Mouse (Mus musculus): ENCODE data around the gene Kazn. TPM values are rescaled to one million over a fixed set of nuclear protein-coding genes. Genes with fewer than 3 reads are reported as not detected.
A peak's percentile ranks its signal among the peaks of the same experiment; 100 is the strongest.

Gene Kazn
- polyA plus RNA-seq, 1 experiment from 2014 or later, result 5.8 TPM

GRCm38 (mm10) chr4:142248426-142248825 is 9.2 kb upstream of the Kazn start:
- H3K4me1 ChIP-seq (ENCODE audit: control insufficient read depth, insufficient read depth, low read length), result no peaks in the 10 kb centered on the region
- H3K27ac ChIP-seq (ENCODE audit: low read length), result no peak overlapping the region
- no peak overlapping the region for H3K4me2 ChIP-seq (ENCODE audit: low read depth, low read length)
- no peak overlapping the region for H3K9ac ChIP-seq (ENCODE audit: low read length)
- no peak overlapping the region for H3K4me3 ChIP-seq (ENCODE audit: low read length)
- H3K9me3 ChIP-seq (replicated peaks; ENCODE audit: control insufficient read depth, low read length), result no peaks in the 10 kb centered on the region
- H3K36me3 ChIP-seq (ENCODE audit: control insufficient read depth, insufficient read depth), result no peaks in the 10 kb centered on the region
- 7% methylated on average over 5 of the region's 5 CpGs for WGBS
- 0 out of 2 replicates have a peak, but pooled peaks have one; percentile 8 for ATAC-seq (replicated peaks; ENCODE audit: extremely low read depth, insufficient read depth, low FRiP score)
- no peaks in the 10 kb centered on the region for H3K27me3 ChIP-seq (ENCODE audit: control insufficient read depth, insufficient read depth, low read length)

GRCm38 (mm10) chr4:142246698-142247097 is 7.5 kb upstream of the Kazn start:
- no peaks in the 10 kb centered on the region for H3K36me3 ChIP-seq (ENCODE audit: control insufficient read depth, insufficient read depth)
- no peak overlapping the region for H3K9ac ChIP-seq (ENCODE audit: low read length)
- no peak for ATAC-seq (replicated peaks; ENCODE audit: extremely low read depth, insufficient read depth, low FRiP score)
- H3K4me3 ChIP-seq (ENCODE audit: low read length), result no peak overlapping the region
- H3K9me3 ChIP-seq (replicated peaks; ENCODE audit: control insufficient read depth, low read length), result no peaks in the 10 kb centered on the region
- no peaks in the 10 kb centered on the region for H3K4me1 ChIP-seq (ENCODE audit: control insufficient read depth, insufficient read depth, low read length)
- no peaks in the 10 kb centered on the region for H3K27me3 ChIP-seq (ENCODE audit: control insufficient read depth, insufficient read depth, low read length)
- no peak overlapping the region for H3K27ac ChIP-seq (ENCODE audit: low read length)
- no peak overlapping the region for H3K4me2 ChIP-seq (ENCODE audit: low read depth, low read length)
- WGBS, result 26% methylated on average over 5 of the region's 5 CpGs

- Histone ChIP-seq H3K27ac (ENCODE audit: low read length) (no peak overlapping the region), H3K4me3 (ENCODE audit: low read length) (no peak overlapping the region), H3K9me3 (replicated peaks; ENCODE audit: control insufficient read depth, low read length) (no peaks in the 10 kb centered on the region), H3K27me3 (ENCODE audit: control insufficient read depth, insufficient read depth, low read length) (no peaks in the 10 kb centered on the region), H3K36me3 (ENCODE audit: control insufficient read depth, insufficient read depth) (no peaks in the 10 kb centered on the region), H3K4me1 (ENCODE audit: control insufficient read depth, insufficient read depth, low read length) (no peaks in the 10 kb centered on the region), H3K9ac (ENCODE audit: low read length) (no peak overlapping the region), H3K4me2 (ENCODE audit: low read depth, low read length) (no peak overlapping the region)
- ATAC-seq (replicated peaks; ENCODE audit: extremely low read depth, insufficient read depth, low FRiP score), result no peak
- 81% methylated on average over 5 of the region's 5 CpGs for WGBS
Observed at GRCm38 (mm10) chr4:142244641-142245040, 5.4 kb upstream of the Kazn start.

GRCm38 (mm10) chr4:142242750-142243383 is 3.7 kb upstream of the Kazn start:
- peaks cover 6% of the 10 kb centered on the region for H3K4me1 ChIP-seq (ENCODE audit: control insufficient read depth, insufficient read depth, low read length)
- no peak overlapping the region for H3K27ac ChIP-seq (ENCODE audit: low read length)
- ATAC-seq (replicated peaks; ENCODE audit: extremely low read depth, insufficient read depth, low FRiP score), result no peak
- H3K27me3 ChIP-seq (ENCODE audit: control insufficient read depth, insufficient read depth, low read length), result no peaks in the 10 kb centered on the region
- whole genome bisulfite sequencing, result 87% methylated on average over 6 of the region's 6 CpGs
- no peaks in the 10 kb centered on the region for H3K36me3 ChIP-seq (ENCODE audit: control insufficient read depth, insufficient read depth)
- H3K4me2 ChIP-seq (ENCODE audit: low read depth, low read length), result no peak overlapping the region
- no peak overlapping the region for H3K9ac ChIP-seq (ENCODE audit: low read length)
- no peaks in the 10 kb centered on the region for H3K9me3 ChIP-seq (replicated peaks; ENCODE audit: control insufficient read depth, low read length)
- no peak overlapping the region for H3K4me3 ChIP-seq (ENCODE audit: low read length)

- H3K27ac ChIP-seq (ENCODE audit: low read length), result no peak overlapping the region
- no peak overlapping the region for H3K4me3 ChIP-seq (ENCODE audit: low read length)
- no peaks in the 10 kb centered on the region for H3K36me3 ChIP-seq (ENCODE audit: control insufficient read depth, insufficient read depth)
- H3K9me3 ChIP-seq (replicated peaks; ENCODE audit: control insufficient read depth, low read length), result no peaks in the 10 kb centered on the region
- WGBS, result 55% methylated on average over 4 of the region's 4 CpGs
- no peak overlapping the region for H3K4me2 ChIP-seq (ENCODE audit: low read depth, low read length)
- H3K9ac ChIP-seq (ENCODE audit: low read length), result no peak overlapping the region
- ATAC-seq (replicated peaks; ENCODE audit: extremely low read depth, insufficient read depth, low FRiP score), result no peak
- peaks cover 12% of the 10 kb centered on the region for H3K4me1 ChIP-seq (ENCODE audit: control insufficient read depth, insufficient read depth, low read length)
- no peaks in the 10 kb centered on the region for H3K27me3 ChIP-seq (ENCODE audit: control insufficient read depth, insufficient read depth, low read length)
Observed at GRCm38 (mm10) chr4:142242164-142242563, 3.0 kb upstream of the Kazn start.

- Histone ChIP-seq H3K27me3 (ENCODE audit: control insufficient read depth, insufficient read depth, low read length) (no peaks in the 10 kb centered on the region), H3K4me3 (ENCODE audit: low read length) (no peak overlapping the region), H3K9me3 (replicated peaks; ENCODE audit: control insufficient read depth, low read length) (no peaks in the 10 kb centered on the region), H3K9ac (ENCODE audit: low read length) (no peak overlapping the region), H3K36me3 (ENCODE audit: control insufficient read depth, insufficient read depth) (no peaks in the 10 kb centered on the region), H3K4me1 (ENCODE audit: control insufficient read depth, insufficient read depth, low read length) (peaks cover 12% of the 10 kb centered on the region), H3K27ac (ENCODE audit: low read length) (no peak overlapping the region), H3K4me2 (ENCODE audit: low read depth, low read length) (no peak overlapping the region)
- WGBS, result 69% methylated on average over 5 of the region's 5 CpGs
- ATAC-seq (replicated peaks; ENCODE audit: extremely low read depth, insufficient read depth, low FRiP score), result no peak
Observed at GRCm38 (mm10) chr4:142240874-142241273, 1.7 kb upstream of the Kazn start.

- under 1% methylated on average over 69 of the region's 69 CpGs for WGBS
- peak; percentile 77 for ATAC-seq (replicated peaks; ENCODE audit: extremely low read depth, insufficient read depth, low FRiP score)
- Histone ChIP-seq H3K9me3 (replicated peaks; ENCODE audit: control insufficient read depth, low read length) (no peaks in the 10 kb centered on the region), H3K9ac (ENCODE audit: low read length) (peak overlapping the region; percentile 78), H3K4me2 (ENCODE audit: low read depth, low read length) (peak overlapping the region; percentile 82), H3K27ac (ENCODE audit: low read length) (peak overlapping the region; percentile 50; the same call in 1 of the 2 replicates), H3K4me1 (ENCODE audit: control insufficient read depth, insufficient read depth, low read length) (peaks cover 12% of the 10 kb centered on the region), H3K4me3 (ENCODE audit: low read length) (peak overlapping the region; percentile 67), H3K36me3 (ENCODE audit: control insufficient read depth, insufficient read depth) (no peaks in the 10 kb centered on the region), H3K27me3 (ENCODE audit: control insufficient read depth, insufficient read depth, low read length) (no peaks in the 10 kb centered on the region)
Observed at GRCm38 (mm10) chr4:142238486-142239239, 538 bp downstream of the Kazn start.

GRCm38 (mm10) chr4:142238041-142238440 is 1.2 kb downstream of the Kazn start:
- no peaks in the 10 kb centered on the region for H3K36me3 ChIP-seq (ENCODE audit: control insufficient read depth, insufficient read depth)
- H3K4me2 ChIP-seq (ENCODE audit: low read depth, low read length), result peak overlapping the region; percentile 82
- WGBS, result 19% methylated on average over 14 of the region's 14 CpGs
- H3K9ac ChIP-seq (ENCODE audit: low read length), result peak overlapping the region; percentile 78
- peak overlapping the region; percentile 67 for H3K4me3 ChIP-seq (ENCODE audit: low read length)
- ATAC-seq (replicated peaks; ENCODE audit: extremely low read depth, insufficient read depth, low FRiP score), result no peak
- no peaks in the 10 kb centered on the region for H3K27me3 ChIP-seq (ENCODE audit: control insufficient read depth, insufficient read depth, low read length)
- H3K4me1 ChIP-seq (ENCODE audit: control insufficient read depth, insufficient read depth, low read length), result peaks cover 12% of the 10 kb centered on the region
- no peaks in the 10 kb centered on the region for H3K9me3 ChIP-seq (replicated peaks; ENCODE audit: control insufficient read depth, low read length)
- no peak overlapping the region for H3K27ac ChIP-seq (ENCODE audit: low read length)

- H3K36me3 ChIP-seq (ENCODE audit: control insufficient read depth, insufficient read depth), result no peaks in the 10 kb centered on the region
- no peak for ATAC-seq (replicated peaks; ENCODE audit: extremely low read depth, insufficient read depth, low FRiP score)
- WGBS, result 84% methylated on average over 4 of the region's 4 CpGs
Observed at GRCm38 (mm10) chr4:142236681-142237080, 2.5 kb downstream of the Kazn start.

More at GRCm38 (mm10) chr4:142236681-142237080, 2.5 kb downstream of the Kazn start:
- Histone ChIP-seq H3K27ac (ENCODE audit: low read length) (no peak overlapping the region), H3K4me3 (ENCODE audit: low read length) (no peak overlapping the region), H3K9me3 (replicated peaks; ENCODE audit: control insufficient read depth, low read length) (no peaks in the 10 kb centered on the region), H3K4me2 (ENCODE audit: low read depth, low read length) (no peak overlapping the region), H3K9ac (ENCODE audit: low read length) (no peak overlapping the region), H3K4me1 (ENCODE audit: control insufficient read depth, insufficient read depth, low read length) (peaks cover 12% of the 10 kb centered on the region), H3K27me3 (ENCODE audit: control insufficient read depth, insufficient read depth, low read length) (no peaks in the 10 kb centered on the region)

Data from heart, embryonic 16.5 days (tissue).